8 mouse cellular contexts compared by ENCODE assay signal in genomic region chr9:60275410-60276159, GRCm38 (mm10).
DNase-seq lines count a peak whose midpoint lies in the region; ATAC-seq and TF ChIP-seq lines count a peak whose summit lies in the region.

No protein-coding gene starts in this region.

- DNase-seq in layer of hippocampus, adult 2 months (ENCODE audit: low spot score in 2 of 2), result peak in 1 of 2 experiments; percentile 46
- DNase-seq in layer of hippocampus, adult 9-10 months (ENCODE audit: low spot score), result no peak
- peak; percentile 52 for DNase-seq in adrenal gland, postnatal 10 days
- peak; percentile 53 for DNase-seq in embryo, embryonic 9.5 days (ENCODE audit: extremely low spot score)
- peak; percentile 36 to 48 for DNase-seq in layer of hippocampus, postnatal 10 days (ENCODE audit: low spot score in 2 of 2)
- DNase-seq in right cerebral cortex, postnatal 4 days, result peak; percentile 47
- DNase-seq in heart, adult 11 months, result no peak

- H3K27ac ChIP-seq in layer of hippocampus, adult 2 months, result no peak overlapping the region

- ATAC-seq in activated CD4-positive, CD25-positive, alpha-beta regulatory T cell, adult 4 months, result no peak

- no peak overlapping the region for H3K4me3 ChIP-seq in layer of hippocampus, adult 2 months

- peak; percentile 81 for TF ChIP-seq CTCF in layer of hippocampus, adult 2 months (conservative IDR thresholded peaks at IDR 0.05)

Comparison
In these comparisons a context has a peak if more than half of its experiments do, and no peak if none do; other contexts are left out.
1. DNase-seq: peak in adrenal gland, postnatal 10 days (single experiment), embryo, embryonic 9.5 days (single experiment), layer of hippocampus, postnatal 10 days (2 of 2) and right cerebral cortex, postnatal 4 days (single experiment); none in layer of hippocampus, adult 9-10 months (single experiment) and heart, adult 11 months (single experiment).